Mouse (Mus musculus): ENCODE data around the gene Zc3hav1l.
A peak's percentile ranks its signal among the peaks of the same experiment; 100 is the strongest.

Zc3hav1l gene

DNA sequence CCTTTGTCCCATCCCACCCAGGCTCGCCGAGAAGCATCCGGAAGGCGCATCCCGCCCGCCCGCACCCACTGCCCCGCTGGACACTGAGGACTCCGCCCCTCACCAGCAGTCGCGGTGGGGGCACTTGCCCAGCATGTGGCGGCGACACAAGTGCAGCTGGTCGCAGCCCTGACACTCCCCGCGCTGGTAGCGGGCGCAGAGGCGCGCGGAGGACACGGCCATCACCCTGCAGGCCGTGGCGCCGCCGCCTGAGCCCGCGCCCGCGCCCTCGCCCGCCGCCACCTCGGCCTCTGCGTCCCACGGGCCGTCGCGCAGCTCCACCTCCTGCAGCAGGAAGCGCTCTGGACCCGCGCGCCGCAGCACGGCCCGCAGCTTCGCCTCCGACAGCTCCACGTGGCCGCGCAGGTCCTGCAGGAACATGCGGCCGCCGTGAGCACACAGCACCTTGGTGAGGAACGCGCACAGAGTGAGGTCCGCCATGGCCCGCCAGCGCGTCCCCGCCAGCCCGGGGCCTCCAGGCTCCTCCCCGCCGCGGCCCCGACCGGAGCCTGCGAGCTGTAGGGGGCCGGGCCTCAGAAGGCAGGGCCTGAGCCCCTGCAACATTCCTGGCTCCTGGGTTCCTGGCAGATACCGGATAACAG is at the start of gene Zc3hav1l:
Gene Zc3hav1l, minus strand, starts transcription at position 499 of the 641 bp plus-strand sequence.
- DNase-seq (ENCODE audit: low spot score in 2 of 2) = peak; percentile 27 to 59

- DNase-seq (ENCODE audit: low spot score in 2 of 2) = no peak
These were observed 48.8 kb upstream of the Zc3hav1l start for GRCm38 (mm10) chr6:38347875-38348274.

GRCm38 (mm10) chr6:38345796-38346195 is 46.7 kb upstream of the Zc3hav1l start:
- no peak for DNase-seq (ENCODE audit: low spot score in 2 of 2)

- DNase-seq (ENCODE audit: low spot score in 2 of 2) = no peak
These were observed 45.1 kb upstream of the Zc3hav1l start for GRCm38 (mm10) chr6:38344006-38344670.

- DNase-seq (ENCODE audit: low spot score in 2 of 2) = no peak
These were observed 44.5 kb upstream of the Zc3hav1l start for GRCm38 (mm10) chr6:38343581-38343980.

GRCm38 (mm10) chr6:38342666-38342992 is 43.6 kb upstream of the Zc3hav1l start:
- no peak for DNase-seq (ENCODE audit: low spot score in 2 of 2)

GRCm38 (mm10) chr6:38341751-38342665 is 42.9 kb upstream of the Zc3hav1l start:
- no peak for DNase-seq (ENCODE audit: low spot score in 2 of 2)

- no peak for DNase-seq (ENCODE audit: low spot score in 2 of 2)
These were observed 40.0 kb upstream of the Zc3hav1l start for GRCm38 (mm10) chr6:38339078-38339477.

- no peak for DNase-seq (ENCODE audit: low spot score in 2 of 2)
These were observed 38.9 kb upstream of the Zc3hav1l start for GRCm38 (mm10) chr6:38337951-38338350.

DNA sequence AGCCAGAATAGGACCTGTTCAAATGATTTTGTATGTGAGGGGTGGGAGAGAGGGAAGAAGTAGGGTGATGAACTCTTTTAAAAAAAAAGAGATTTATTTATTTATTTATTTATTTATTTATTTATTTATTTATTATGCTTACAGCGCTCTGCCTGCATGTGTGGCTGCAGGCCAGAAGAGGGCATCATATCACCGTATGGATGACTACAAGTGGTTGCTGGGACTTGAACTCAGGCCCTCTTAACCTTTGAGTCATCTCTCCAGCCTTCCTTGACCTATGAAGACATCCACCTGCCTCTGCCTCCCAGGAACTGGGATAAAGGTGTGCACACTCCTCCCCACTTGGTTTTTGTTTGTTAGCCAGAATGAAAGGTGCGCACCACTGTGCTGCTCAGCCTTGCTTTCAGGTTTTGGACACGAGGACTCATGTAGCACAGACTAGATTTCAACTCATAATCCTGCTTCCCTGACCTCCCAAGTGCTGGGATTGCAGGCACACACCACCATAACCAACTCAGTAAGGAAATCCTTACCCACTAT is 38.2 kb upstream of the Zc3hav1l start:
- DNase-seq (ENCODE audit: low spot score in 2 of 2) = no peak

- DNase-seq (ENCODE audit: low spot score in 2 of 2) = no peak
These were observed 36.2 kb upstream of the Zc3hav1l start for GRCm38 (mm10) chr6:38335264-38335663.

DNA sequence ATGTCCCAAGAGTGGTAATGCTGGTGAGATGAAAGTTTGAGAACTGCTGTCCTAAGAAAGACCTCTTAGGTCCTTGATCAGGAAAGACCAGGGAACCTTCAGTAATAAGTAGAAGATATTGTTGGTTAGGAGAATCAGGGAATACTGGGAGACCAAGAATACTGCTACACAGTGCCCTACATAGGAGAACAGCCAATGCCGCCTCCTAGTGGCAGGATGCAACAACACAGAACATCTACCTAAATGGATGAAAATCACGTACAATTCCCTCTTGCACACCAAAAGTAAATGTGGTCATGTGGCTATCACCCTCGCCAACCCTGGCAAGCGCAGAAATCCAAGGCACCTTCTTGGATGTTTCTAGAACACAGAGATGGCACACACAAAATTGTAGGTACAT is 27.5 kb upstream of the Zc3hav1l start:
- DNase-seq (ENCODE audit: low spot score in 2 of 2) = no peak

GRCm38 (mm10) chr6:38320621-38321020 is 21.6 kb upstream of the Zc3hav1l start:
- DNase-seq (ENCODE audit: low spot score in 2 of 2) = no peak

- DNase-seq (ENCODE audit: low spot score in 2 of 2) = no peak
These were observed 17.0 kb upstream of the Zc3hav1l start for GRCm38 (mm10) chr6:38316050-38316449.

DNA sequence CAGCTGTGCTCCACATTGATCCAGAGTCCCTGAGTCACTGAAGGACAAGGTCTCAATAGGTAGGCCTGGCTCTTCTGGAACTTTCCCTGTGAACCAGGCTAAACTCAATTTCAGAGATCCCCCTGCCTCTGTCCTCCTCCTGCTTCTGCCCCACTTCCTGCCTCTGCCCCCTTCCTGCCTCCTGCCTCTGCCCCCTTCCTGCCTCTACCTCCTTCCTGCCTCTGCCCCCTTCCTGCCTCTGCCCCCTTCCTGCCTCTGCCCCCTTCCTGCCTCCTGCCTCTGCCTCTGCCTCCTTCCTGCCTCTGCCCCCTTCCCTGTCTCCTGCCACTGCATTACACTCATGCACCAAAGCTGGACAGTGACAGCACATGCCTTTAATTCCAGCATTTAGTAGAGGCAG is 10.7 kb upstream of the Zc3hav1l start:
- peak; percentile 18 to 20 for DNase-seq (ENCODE audit: low spot score in 2 of 2)

DNA sequence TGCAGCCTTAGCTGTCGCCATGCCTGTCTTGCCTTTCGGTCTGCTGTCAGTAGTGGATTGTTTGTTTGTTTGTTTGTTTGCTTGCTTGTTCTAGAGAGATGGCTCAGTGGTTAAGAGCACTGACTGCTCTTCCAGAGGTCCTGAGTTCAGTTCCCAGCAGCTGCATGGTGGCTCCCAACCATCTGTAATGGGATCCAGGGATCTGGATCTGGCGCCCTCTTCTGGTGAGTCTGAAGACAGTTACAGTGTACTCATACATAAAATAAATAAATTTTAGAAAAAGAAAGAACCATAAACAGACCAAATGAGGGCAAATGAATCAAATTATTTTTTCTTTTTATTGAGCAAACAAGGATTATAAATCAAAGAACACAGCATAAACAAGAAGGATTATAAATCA is 5.9 kb upstream of the Zc3hav1l start:
- peak in 1 of 2 experiments; percentile 34 for DNase-seq (ENCODE audit: low spot score in 2 of 2)

GRCm38 (mm10) chr6:38298246-38298635 is 818 bp downstream of the Zc3hav1l start:
- peak in 1 of 2 experiments; percentile 13 for DNase-seq (ENCODE audit: low spot score in 2 of 2)

DNA sequence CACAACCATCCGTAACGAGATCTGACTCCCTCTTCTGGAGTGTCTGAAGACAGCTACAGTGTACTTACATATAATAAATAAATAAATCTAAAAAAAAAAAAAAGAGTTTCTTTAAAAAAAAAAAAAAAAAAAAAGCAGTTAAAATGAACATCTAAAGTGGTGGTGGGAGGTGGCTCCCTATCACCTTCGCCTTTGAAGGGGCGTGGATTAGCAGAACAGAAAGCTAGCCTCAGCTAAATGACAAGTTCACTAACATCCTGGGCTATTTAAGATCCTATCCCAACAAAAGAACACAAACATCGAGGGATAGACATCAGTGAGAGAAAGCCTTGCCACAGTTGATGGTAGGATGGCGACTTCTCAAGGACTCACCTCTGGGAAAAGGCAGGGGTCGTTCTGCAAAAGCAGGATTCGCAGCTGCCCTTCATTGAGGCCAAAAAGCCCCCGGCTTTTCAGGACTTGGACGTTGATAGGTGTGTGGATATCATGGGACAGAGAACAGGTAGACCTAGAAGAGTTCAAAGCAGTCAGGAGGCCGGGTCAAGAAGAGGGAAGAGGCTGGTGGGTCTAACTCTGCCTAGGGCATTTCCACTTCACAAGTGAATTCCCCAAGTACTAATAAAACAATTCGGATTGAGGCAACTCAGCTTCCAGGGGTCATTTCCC is 1.3 kb downstream of the Zc3hav1l start:
- no peak for DNase-seq (ENCODE audit: low spot score in 2 of 2)

DNA sequence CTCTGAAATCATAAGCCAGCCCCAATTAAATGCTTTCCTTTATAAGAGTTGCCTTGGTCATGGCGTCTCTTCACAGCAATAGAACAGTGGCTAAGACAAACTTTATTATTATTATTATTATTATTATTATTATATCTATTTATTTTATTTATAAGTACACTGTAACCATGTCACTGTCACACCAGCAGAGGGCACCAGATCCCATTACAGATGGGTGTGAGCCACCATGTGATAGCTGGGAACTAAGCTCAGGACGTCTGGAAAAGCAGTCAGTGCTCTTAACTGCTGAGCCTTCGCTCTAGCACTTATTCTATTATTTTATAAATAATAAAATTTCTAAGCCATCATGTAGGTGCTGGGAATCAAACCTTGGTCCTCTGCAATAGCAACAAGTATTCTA is 5.4 kb downstream of the Zc3hav1l start:
- DNase-seq (ENCODE audit: low spot score in 2 of 2) = no peak

DNA sequence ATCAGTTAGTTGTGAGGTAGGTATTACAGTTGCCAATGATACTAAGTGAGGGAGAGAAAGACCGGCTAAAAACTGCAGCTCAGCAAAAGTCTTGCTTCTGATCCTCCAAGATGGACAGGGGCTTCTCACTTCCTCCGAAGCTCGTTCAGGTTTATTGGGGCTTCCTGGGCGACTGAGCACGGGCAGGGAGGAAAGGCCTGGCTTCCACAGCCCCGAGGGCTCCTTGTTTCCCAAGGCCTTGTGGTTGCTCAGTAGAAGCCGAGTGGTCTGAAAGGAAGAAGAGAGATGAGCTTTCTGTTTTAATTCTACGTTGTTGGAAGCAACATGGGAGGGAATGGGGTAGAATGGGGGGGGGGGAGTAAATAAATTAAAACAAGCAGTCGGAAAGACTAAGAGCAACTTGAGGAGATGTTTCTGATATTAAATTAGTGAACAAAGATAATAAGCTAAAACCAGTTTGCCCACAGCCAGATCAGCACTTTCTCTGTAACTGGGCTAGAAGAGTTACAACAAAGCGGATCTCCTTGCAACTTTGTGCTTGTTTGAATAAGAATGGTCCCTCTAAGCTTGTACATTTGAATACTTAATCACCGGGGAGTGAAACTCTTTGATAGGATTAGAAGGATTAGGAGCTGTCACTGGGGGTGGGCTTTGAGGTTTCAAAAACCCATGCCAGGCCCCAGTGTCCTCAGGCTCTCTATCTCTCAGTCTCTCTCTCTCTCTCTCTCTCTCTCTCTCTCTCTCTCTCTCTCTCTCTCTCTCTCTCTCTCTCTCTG is 6.0 kb downstream of the Zc3hav1l start:
- no peak for DNase-seq (ENCODE audit: low spot score in 2 of 2)

DNA sequence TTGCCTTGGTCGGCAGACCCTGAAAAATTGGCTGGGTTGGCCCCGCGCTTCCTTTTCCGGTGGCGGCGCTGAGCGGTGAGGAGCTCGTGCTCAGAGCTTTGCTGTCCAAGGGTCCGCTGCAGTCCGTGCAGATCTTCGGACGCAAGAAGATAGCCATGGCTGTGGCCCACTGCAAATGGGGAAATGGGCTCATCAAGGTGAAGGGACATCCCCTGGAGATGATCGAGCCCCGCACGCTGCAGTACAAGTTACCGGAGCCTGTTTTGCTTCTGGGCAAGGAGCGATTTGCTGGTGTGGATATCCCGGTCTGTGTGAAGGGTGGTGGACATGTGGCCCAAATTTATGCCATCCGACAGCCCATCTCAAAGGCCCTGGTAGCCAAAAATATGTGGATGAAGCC is 14.6 kb downstream of the Zc3hav1l start:
- DNase-seq (ENCODE audit: low spot score in 2 of 2) = no peak
